Mouse (Mus musculus): ENCODE data around the gene Foxp1. TPM values are rescaled to one million over a fixed set of nuclear protein-coding genes. Genes with fewer than 3 reads are reported as not detected.

The Foxp1 gene
- polyA plus RNA-seq, 1 experiment from 2014 or later = 190 TPM

DNA sequence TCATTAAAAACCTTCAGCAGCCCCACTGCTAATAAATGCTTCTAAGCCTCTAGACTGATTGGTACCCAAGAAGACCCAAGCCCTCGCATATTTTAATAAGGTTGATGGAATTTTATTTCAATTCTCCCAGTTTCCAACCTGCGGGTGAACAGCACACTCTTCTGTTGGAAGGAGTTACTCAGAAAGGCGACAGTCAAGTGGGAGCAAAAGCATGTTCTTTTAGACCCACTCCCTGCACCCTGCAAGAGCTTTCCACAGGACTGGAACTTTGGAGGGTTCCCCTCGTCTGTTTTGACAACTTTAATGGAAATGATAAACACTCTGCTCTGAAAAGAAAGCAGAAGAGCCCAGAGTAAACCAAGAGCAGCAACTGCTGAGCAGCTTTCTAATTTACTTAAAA is 257.3 kb downstream of the Foxp1 start:
- ATAC-seq (ENCODE audit: insufficient number of reproducible peaks, insufficient read depth, low FRiP score, low read depth) = no peak
- Histone ChIP-seq H3K4me1 (ENCODE audit: control insufficient read depth, insufficient read depth, low read length) (peaks cover 48% of the 10 kb centered on the region), H3K9me3 (ENCODE audit: control insufficient read depth, low read depth, low read length) (no peaks in the 10 kb centered on the region), H3K36me3 (ENCODE audit: control insufficient read depth, insufficient read depth, low read length) (no peaks in the 10 kb centered on the region), H3K9ac (replicated peaks; ENCODE audit: low read depth, low read length) (no peak overlapping the region), H3K27me3 (ENCODE audit: control insufficient read depth, insufficient read depth, low read length) (no peaks in the 10 kb centered on the region), H3K4me3 (ENCODE audit: low read depth, low read length) (no peak overlapping the region), H3K27ac (ENCODE audit: low read length) (peak overlapping the region; percentile 90), H3K4me2 (replicated peaks; ENCODE audit: low read depth, low read length) (peak overlapping the region; percentile 31)
- 23% methylated on average over 4 of the region's 4 CpGs for WGBS

DNA sequence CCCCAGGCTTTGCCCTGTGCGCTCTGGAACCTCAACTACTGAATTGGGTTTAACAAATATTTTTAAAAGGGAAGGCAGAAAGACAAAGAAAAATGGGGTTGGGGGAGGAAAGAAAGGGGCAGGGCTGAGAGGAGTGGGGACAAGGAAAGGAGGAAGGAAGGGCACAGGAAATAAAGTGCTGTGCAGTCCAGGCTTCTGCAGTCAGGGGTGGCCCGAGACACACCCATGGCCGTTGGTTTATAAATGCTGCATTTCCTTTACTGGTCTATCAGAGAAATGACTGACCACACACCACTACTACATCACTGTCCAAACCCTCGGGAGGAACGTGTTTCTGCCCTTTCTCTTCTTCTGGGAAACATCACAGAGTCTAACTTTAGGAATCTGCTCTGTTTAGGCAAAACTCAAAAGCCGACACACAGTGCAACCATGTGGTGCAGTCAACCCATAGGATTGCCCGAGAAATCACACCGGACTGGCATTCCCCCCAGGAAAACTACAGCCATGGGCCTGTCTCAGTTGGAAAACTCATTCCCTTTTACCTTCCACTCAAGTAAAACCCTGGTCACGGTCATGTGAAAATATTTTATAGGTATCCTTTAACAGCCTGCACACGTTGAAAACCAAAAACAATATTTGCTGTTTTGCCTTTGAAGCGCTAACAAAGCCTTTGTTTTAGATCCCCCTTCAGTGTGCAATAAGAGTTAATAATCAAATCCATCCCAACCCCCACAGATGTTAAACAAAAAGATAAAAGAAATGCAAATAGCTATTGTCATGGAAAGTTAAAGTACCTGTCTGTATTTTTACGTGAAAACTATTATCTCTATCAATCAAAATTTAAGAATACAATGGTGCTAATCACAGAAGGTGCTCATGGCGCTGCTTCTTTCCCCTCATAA is 258.1 kb downstream of the Foxp1 start:
- Histone ChIP-seq H3K4me3 (ENCODE audit: low read depth, low read length) (no peak overlapping the region), H3K4me2 (replicated peaks; ENCODE audit: low read depth, low read length) (peak overlapping the region; percentile 13), H3K27me3 (ENCODE audit: control insufficient read depth, insufficient read depth, low read length) (no peaks in the 10 kb centered on the region), H3K9ac (replicated peaks; ENCODE audit: low read depth, low read length) (no peak overlapping the region), H3K27ac (ENCODE audit: low read length) (peak overlapping the region; percentile 48; the same call in 1 of the 2 replicates), H3K4me1 (ENCODE audit: control insufficient read depth, insufficient read depth, low read length) (peaks cover 45% of the 10 kb centered on the region), H3K9me3 (ENCODE audit: control insufficient read depth, low read depth, low read length) (no peaks in the 10 kb centered on the region), H3K36me3 (ENCODE audit: control insufficient read depth, insufficient read depth, low read length) (no peaks in the 10 kb centered on the region)
- WGBS = 31% methylated on average over 13 of the region's 13 CpGs
- 0 out of 2 replicates have a peak, but pooled peaks have one; percentile 43 for ATAC-seq (ENCODE audit: insufficient number of reproducible peaks, insufficient read depth, low FRiP score, low read depth)

DNA sequence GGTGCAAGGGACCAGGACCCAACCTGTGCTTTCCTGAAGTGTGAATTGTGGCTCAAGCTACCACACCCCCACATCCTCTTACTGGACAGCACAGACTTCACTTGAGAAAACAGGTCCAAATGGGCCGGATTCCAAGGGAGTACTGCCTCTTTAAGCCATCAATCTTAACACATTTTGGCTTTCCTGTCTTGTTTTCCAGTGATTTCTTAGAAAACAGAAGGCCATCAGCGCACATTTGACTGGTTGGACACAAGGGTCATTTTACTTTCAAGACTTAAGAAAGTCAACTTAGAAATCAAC is 258.7 kb downstream of the Foxp1 start:
- whole genome bisulfite sequencing = 39% methylated on average over 2 of the region's 2 CpGs
- Histone ChIP-seq H3K27me3 (ENCODE audit: control insufficient read depth, insufficient read depth, low read length) (no peaks in the 10 kb centered on the region), H3K27ac (ENCODE audit: low read length) (no peak overlapping the region; the same call in 1 of the 2 replicates), H3K9me3 (ENCODE audit: control insufficient read depth, low read depth, low read length) (no peaks in the 10 kb centered on the region), H3K4me2 (replicated peaks; ENCODE audit: low read depth, low read length) (no peak overlapping the region), H3K9ac (replicated peaks; ENCODE audit: low read depth, low read length) (no peak overlapping the region), H3K36me3 (ENCODE audit: control insufficient read depth, insufficient read depth, low read length) (no peaks in the 10 kb centered on the region), H3K4me3 (ENCODE audit: low read depth, low read length) (no peak overlapping the region), H3K4me1 (ENCODE audit: control insufficient read depth, insufficient read depth, low read length) (peaks cover 45% of the 10 kb centered on the region)
- no peak for ATAC-seq (ENCODE audit: insufficient number of reproducible peaks, insufficient read depth, low FRiP score, low read depth)

DNA sequence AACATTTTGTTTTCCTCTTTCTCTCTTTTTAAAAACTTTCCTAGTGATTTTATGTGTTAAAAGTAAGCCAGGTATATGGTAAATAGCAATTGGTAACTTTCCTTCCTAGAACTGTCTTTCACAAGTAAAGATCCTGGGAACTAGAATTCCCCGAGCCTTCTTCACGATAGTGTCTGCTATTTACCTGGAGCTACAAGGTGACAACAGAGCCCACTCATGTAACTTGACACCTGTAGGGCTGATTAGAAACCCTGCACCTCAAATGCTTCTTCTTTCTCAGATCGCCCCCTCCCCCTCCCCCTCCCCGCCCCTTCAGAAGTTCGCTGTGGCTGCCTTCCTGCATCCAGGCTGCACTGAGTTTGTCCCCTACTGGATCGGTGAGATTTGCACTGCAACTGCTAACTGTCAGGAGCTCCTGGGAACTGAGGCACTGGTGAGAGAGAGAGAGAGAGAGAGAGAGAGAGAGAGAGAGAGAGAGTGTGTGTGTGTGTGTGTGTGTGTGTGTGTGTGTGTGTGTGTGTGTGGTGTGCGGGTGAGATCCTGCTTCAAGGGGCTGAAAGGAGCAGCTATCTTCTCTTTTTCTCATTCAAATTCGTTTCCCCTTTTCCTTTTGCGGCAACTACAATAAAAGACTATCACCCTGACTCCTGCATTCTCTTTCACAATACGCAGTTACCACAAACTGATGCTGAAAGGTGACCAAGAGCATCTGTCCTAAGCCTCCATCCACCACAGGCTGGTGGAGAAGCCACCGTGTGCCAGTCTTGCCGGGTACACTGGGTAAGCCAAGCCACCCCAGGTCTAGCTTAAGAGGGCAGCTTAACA is 259.2 kb downstream of the Foxp1 start:
- Histone ChIP-seq H3K4me3 (ENCODE audit: low read depth, low read length) (no peak overlapping the region), H3K9ac (replicated peaks; ENCODE audit: low read depth, low read length) (no peak overlapping the region), H3K4me1 (ENCODE audit: control insufficient read depth, insufficient read depth, low read length) (peaks cover 45% of the 10 kb centered on the region), H3K27me3 (ENCODE audit: control insufficient read depth, insufficient read depth, low read length) (no peaks in the 10 kb centered on the region), H3K9me3 (ENCODE audit: control insufficient read depth, low read depth, low read length) (no peaks in the 10 kb centered on the region), H3K4me2 (replicated peaks; ENCODE audit: low read depth, low read length) (no peak overlapping the region), H3K27ac (ENCODE audit: low read length) (no peak overlapping the region), H3K36me3 (ENCODE audit: control insufficient read depth, insufficient read depth, low read length) (no peaks in the 10 kb centered on the region)
- 19% methylated on average over 12 of the region's 12 CpGs for WGBS
- no peak for ATAC-seq (ENCODE audit: insufficient number of reproducible peaks, insufficient read depth, low FRiP score, low read depth)

GRCm38 (mm10) chr6:99261737-99262130 is 260.8 kb downstream of the Foxp1 start:
- no peak overlapping the region for H3K9ac ChIP-seq (replicated peaks; ENCODE audit: low read depth, low read length)
- H3K27ac ChIP-seq (ENCODE audit: low read length) = peak overlapping the region; percentile 22; the same call in 1 of the 2 replicates
- no peak overlapping the region for H3K4me3 ChIP-seq (ENCODE audit: low read depth, low read length)
- H3K4me1 ChIP-seq (ENCODE audit: control insufficient read depth, insufficient read depth, low read length) = peaks cover 42% of the 10 kb centered on the region
- no peak overlapping the region for H3K4me2 ChIP-seq (replicated peaks; ENCODE audit: low read depth, low read length)
- no peaks in the 10 kb centered on the region for H3K36me3 ChIP-seq (ENCODE audit: control insufficient read depth, insufficient read depth, low read length)
- no peaks in the 10 kb centered on the region for H3K27me3 ChIP-seq (ENCODE audit: control insufficient read depth, insufficient read depth, low read length)
- WGBS = 35% methylated on average over 4 of the region's 4 CpGs
- H3K9me3 ChIP-seq (ENCODE audit: control insufficient read depth, low read depth, low read length) = no peaks in the 10 kb centered on the region
- no peak for ATAC-seq (ENCODE audit: insufficient number of reproducible peaks, insufficient read depth, low FRiP score, low read depth)

GRCm38 (mm10) chr6:99260941-99261736 is 261.4 kb downstream of the Foxp1 start:
- Histone ChIP-seq H3K27me3 (ENCODE audit: control insufficient read depth, insufficient read depth, low read length) (no peaks in the 10 kb centered on the region), H3K36me3 (ENCODE audit: control insufficient read depth, insufficient read depth, low read length) (no peaks in the 10 kb centered on the region), H3K4me3 (ENCODE audit: low read depth, low read length) (no peak overlapping the region), H3K4me2 (replicated peaks; ENCODE audit: low read depth, low read length) (no peak overlapping the region), H3K4me1 (ENCODE audit: control insufficient read depth, insufficient read depth, low read length) (peaks cover 38% of the 10 kb centered on the region), H3K9ac (replicated peaks; ENCODE audit: low read depth, low read length) (no peak overlapping the region), H3K9me3 (ENCODE audit: control insufficient read depth, low read depth, low read length) (no peaks in the 10 kb centered on the region), H3K27ac (ENCODE audit: low read length) (no peak overlapping the region)
- ATAC-seq (ENCODE audit: insufficient number of reproducible peaks, insufficient read depth, low FRiP score, low read depth) = no peak
- WGBS = 62% methylated on average over 11 of the region's 11 CpGs

GRCm38 (mm10) chr6:99258346-99258745 is 264.2 kb downstream of the Foxp1 start:
- no peak overlapping the region for H3K4me3 ChIP-seq (ENCODE audit: low read depth, low read length)
- WGBS = 65% methylated on average over 5 of the region's 5 CpGs
- no peak overlapping the region for H3K4me2 ChIP-seq (replicated peaks; ENCODE audit: low read depth, low read length)
- H3K4me1 ChIP-seq (ENCODE audit: control insufficient read depth, insufficient read depth, low read length) = peaks cover 14% of the 10 kb centered on the region
- no peaks in the 10 kb centered on the region for H3K27me3 ChIP-seq (ENCODE audit: control insufficient read depth, insufficient read depth, low read length)
- no peak overlapping the region for H3K27ac ChIP-seq (ENCODE audit: low read length)
- H3K9me3 ChIP-seq (ENCODE audit: control insufficient read depth, low read depth, low read length) = no peaks in the 10 kb centered on the region
- no peak overlapping the region for H3K9ac ChIP-seq (replicated peaks; ENCODE audit: low read depth, low read length)
- ATAC-seq (ENCODE audit: insufficient number of reproducible peaks, insufficient read depth, low FRiP score, low read depth) = no peak
- no peaks in the 10 kb centered on the region for H3K36me3 ChIP-seq (ENCODE audit: control insufficient read depth, insufficient read depth, low read length)

GRCm38 (mm10) chr6:99257676-99258075 is 264.8 kb downstream of the Foxp1 start:
- WGBS = 68% methylated on average over 2 of the region's 2 CpGs
- Histone ChIP-seq H3K27me3 (ENCODE audit: control insufficient read depth, insufficient read depth, low read length) (no peaks in the 10 kb centered on the region), H3K9ac (replicated peaks; ENCODE audit: low read depth, low read length) (no peak overlapping the region), H3K9me3 (ENCODE audit: control insufficient read depth, low read depth, low read length) (no peaks in the 10 kb centered on the region), H3K4me3 (ENCODE audit: low read depth, low read length) (no peak overlapping the region), H3K4me1 (ENCODE audit: control insufficient read depth, insufficient read depth, low read length) (peaks cover 9% of the 10 kb centered on the region), H3K36me3 (ENCODE audit: control insufficient read depth, insufficient read depth, low read length) (no peaks in the 10 kb centered on the region), H3K27ac (ENCODE audit: low read length) (no peak overlapping the region), H3K4me2 (replicated peaks; ENCODE audit: low read depth, low read length) (no peak overlapping the region)
- ATAC-seq (ENCODE audit: insufficient number of reproducible peaks, insufficient read depth, low FRiP score, low read depth) = no peak

All from stomach, embryonic 14.5 days (tissue).